Mouse (Mus musculus) monocyte, adult 5-6 weeks (primary cell): ENCODE results near the gene Myh6. TPM values are rescaled to one million over a fixed set of nuclear protein-coding genes. Genes with fewer than 3 reads are reported as not detected.
A peak's percentile ranks its signal among the peaks of the same experiment; 100 is the strongest.

Experiments used
- ATAC-seq: fragments of 153-309, 156-312 bp; replicated peaks from 2 replicates; pipeline ENCODE4 v1.8.0; 2017; ENCODE audit warnings: mild to moderate bottlenecking; ENCODE audit not compliant: low TSS enrichment, insufficient number of reproducible peaks, severe bottlenecking, poor library complexity, low FRiP score
- total RNA-seq: library from RNA; stranded (forward); fragments of 200-1000, 200-491, 200-594 nt; gene quantifications from 3 replicates; pipeline ENCODE4 v1.2.3, GENCODE M21; 2017

Gene Myh6
- total RNA-seq, 1 experiment from 2014 or later, result not detected

- no peak for ATAC-seq
Observed at GRCm38 (mm10) chr14:54940176-54940530, 26.6 kb downstream of the Myh6 start.

GRCm38 (mm10) chr14:54939434-54940175 lies 27.1 kb downstream of the Myh6 start:
- ATAC-seq, result 0 out of 2 replicates have a peak, but pooled peaks have one; percentile 40

GRCm38 (mm10) chr14:54938431-54939219 lies 28.1 kb downstream of the Myh6 start:
- no peak for ATAC-seq

GRCm38 (mm10) chr14:54937361-54938182 lies 29.2 kb downstream of the Myh6 start:
- no peak for ATAC-seq

- ATAC-seq, result no peak
Observed at GRCm38 (mm10) chr14:54936831-54937160, 29.9 kb downstream of the Myh6 start.

- ATAC-seq, result no peak
Observed at GRCm38 (mm10) chr14:54935904-54936830, 30.6 kb downstream of the Myh6 start, which contains the start of gene Cmtm5. Gene Cmtm5, plus strand, starts transcription at chr14:54936261.

GRCm38 (mm10) chr14:54932645-54933150 lies 34.0 kb downstream of the Myh6 start, which contains the start of gene Il25:
Gene Il25, plus strand, starts transcription at chr14:54932695.
- no peak for ATAC-seq

GRCm38 (mm10) chr14:54930431-54930830 lies 36.3 kb downstream of the Myh6 start:
- no peak for ATAC-seq

- no peak for ATAC-seq
Observed at GRCm38 (mm10) chr14:54929801-54930200, 36.9 kb downstream of the Myh6 start.

GRCm38 (mm10) chr14:54927296-54927695 lies 39.4 kb downstream of the Myh6 start:
- ATAC-seq, result no peak

- no peak for ATAC-seq
Observed at GRCm38 (mm10) chr14:54926401-54927158, 40.1 kb downstream of the Myh6 start.

- ATAC-seq, result no peak
Observed at GRCm38 (mm10) chr14:54925349-54926342, 41.1 kb downstream of the Myh6 start, which contains the start of gene Efs. Gene Efs, minus strand, starts transcription at chr14:54926126.

GRCm38 (mm10) chr14:54924641-54925348 lies 41.9 kb downstream of the Myh6 start:
- no peak for ATAC-seq

- ATAC-seq, result no peak
Observed at GRCm38 (mm10) chr14:54920076-54920685, 46.5 kb downstream of the Myh6 start.

- no peak for ATAC-seq
Observed at GRCm38 (mm10) chr14:54913343-54913742, 53.4 kb downstream of the Myh6 start.
